Mouse (Mus musculus) bone marrow macrophage, adult 2 months (primary cell): ENCODE results near the gene Cnpy1. TPM values are rescaled to one million over a fixed set of nuclear protein-coding genes. Genes with fewer than 3 reads are reported as not detected.

ENCODE experiments used
- H3K27ac ChIP-seq: 2 replicates; pipeline ENCODE4 v1.5.1; 2012; ENCODE audit warnings: low read depth, low read length; ENCODE audit not compliant: insufficient read depth
- H3K4me1 ChIP-seq: 2 replicates; pipeline ENCODE4 v1.6.1; 2012; ENCODE audit warnings: low read length; ENCODE audit not compliant: control insufficient read depth, insufficient read depth
- H3K4me3 ChIP-seq: 2 replicates; pipeline ENCODE4 v1.5.1; 2012; ENCODE audit warnings: mild to moderate bottlenecking, low read length, moderate library complexity; ENCODE audit not compliant: insufficient read depth
- CTCF ChIP-seq: IDR thresholded peaks from 2 replicates; pipeline ENCODE4 v1.5.1; 2012; ENCODE audit warnings: low read depth, mild to moderate bottlenecking, low read length, moderate library complexity
- POLR2A ChIP-seq: IDR thresholded peaks from 2 replicates; pipeline ENCODE4 v1.6.1; 2012; ENCODE audit warnings: mild to moderate bottlenecking, low read depth, low read length, borderline replicate concordance
- polyA plus RNA-seq: library from polyadenylated mRNA; stranded (reverse); fragments of >200 nt; gene quantifications from 2 replicates; pipeline ENCODE4 v1.2.4, GENCODE M21; 2012; ENCODE audit not compliant: missing spikeins, insufficient read depth, insufficient read length

Gene Cnpy1
- polyA plus RNA-seq, 1 experiment = not detected

- TF ChIP-seq CTCF = no peak
- no peak for TF ChIP-seq POLR2A
- H3K27ac ChIP-seq = no peak overlapping the region
- H3K4me3 ChIP-seq = no peak overlapping the region
- no peaks in the 10 kb centered on the region for H3K4me1 ChIP-seq
Measured at GRCm38 (mm10) chr5:28243501-28244177, 2.0 kb downstream of the Cnpy1 start.

- Histone ChIP-seq H3K4me3 (no peak overlapping the region), H3K27ac (no peak overlapping the region), H3K4me1 (no peaks in the 10 kb centered on the region)
- TF ChIP-seq POLR2A = no peak
- no peak for TF ChIP-seq CTCF
Measured at GRCm38 (mm10) chr5:28241423-28241822, 4.2 kb downstream of the Cnpy1 start.

GRCm38 (mm10) chr5:28239829-28240228 is 5.8 kb downstream of the Cnpy1 start:
- Histone ChIP-seq H3K4me3 (no peak overlapping the region), H3K27ac (no peak overlapping the region), H3K4me1 (no peaks in the 10 kb centered on the region)
- no peak for TF ChIP-seq POLR2A
- TF ChIP-seq CTCF = no peak

- Histone ChIP-seq H3K27ac (no peak overlapping the region), H3K4me3 (no peak overlapping the region)
- no peak for TF ChIP-seq POLR2A
- TF ChIP-seq CTCF = no peak
Measured at GRCm38 (mm10) chr5:28238876-28239275, 6.7 kb downstream of the Cnpy1 start.

GRCm38 (mm10) chr5:28238152-28238551 is 7.5 kb downstream of the Cnpy1 start:
- no peak overlapping the region for H3K27ac ChIP-seq
- H3K4me3 ChIP-seq = no peak overlapping the region
- no peak for TF ChIP-seq CTCF
- TF ChIP-seq POLR2A = no peak
- H3K4me1 ChIP-seq = no peaks in the 10 kb centered on the region

More at GRCm38 (mm10) chr5:28238876-28239275, 6.7 kb downstream of the Cnpy1 start:
- H3K4me1 ChIP-seq = no peaks in the 10 kb centered on the region

GRCm38 (mm10) chr5:28237715-28238114 is 7.9 kb downstream of the Cnpy1 start:
- TF ChIP-seq POLR2A = no peak
- no peak for TF ChIP-seq CTCF
- Histone ChIP-seq H3K4me1 (no peaks in the 10 kb centered on the region), H3K4me3 (no peak overlapping the region), H3K27ac (no peak overlapping the region)

- no peak overlapping the region for H3K4me3 ChIP-seq
- TF ChIP-seq POLR2A (no peak), CTCF (no peak)
- H3K27ac ChIP-seq = no peak overlapping the region
- H3K4me1 ChIP-seq = no peaks in the 10 kb centered on the region
Measured at GRCm38 (mm10) chr5:28237055-28237454, 8.6 kb downstream of the Cnpy1 start.

- no peaks in the 10 kb centered on the region for H3K4me1 ChIP-seq
- no peak overlapping the region for H3K4me3 ChIP-seq
- TF ChIP-seq POLR2A = no peak
- no peak for TF ChIP-seq CTCF
- H3K27ac ChIP-seq = no peak overlapping the region
Measured at GRCm38 (mm10) chr5:28236098-28236497, 9.5 kb downstream of the Cnpy1 start.

GRCm38 (mm10) chr5:28232101-28232500 is 13.5 kb downstream of the Cnpy1 start:
- Histone ChIP-seq H3K4me1 (no peaks in the 10 kb centered on the region), H3K27ac (no peak overlapping the region), H3K4me3 (no peak overlapping the region)
- TF ChIP-seq CTCF = no peak
- no peak for TF ChIP-seq POLR2A

- no peak overlapping the region for H3K4me3 ChIP-seq
- TF ChIP-seq POLR2A = no peak
- no peaks in the 10 kb centered on the region for H3K4me1 ChIP-seq
- H3K27ac ChIP-seq = no peak overlapping the region
Measured at GRCm38 (mm10) chr5:28219596-28219995, 26.0 kb downstream of the Cnpy1 start.

GRCm38 (mm10) chr5:28213441-28213840 is 32.2 kb downstream of the Cnpy1 start:
- no peak overlapping the region for H3K4me3 ChIP-seq
- H3K4me1 ChIP-seq = no peaks in the 10 kb centered on the region
- H3K27ac ChIP-seq = no peak overlapping the region
- no peak for TF ChIP-seq CTCF
- no peak for TF ChIP-seq POLR2A
